In the genomic region with DNA sequence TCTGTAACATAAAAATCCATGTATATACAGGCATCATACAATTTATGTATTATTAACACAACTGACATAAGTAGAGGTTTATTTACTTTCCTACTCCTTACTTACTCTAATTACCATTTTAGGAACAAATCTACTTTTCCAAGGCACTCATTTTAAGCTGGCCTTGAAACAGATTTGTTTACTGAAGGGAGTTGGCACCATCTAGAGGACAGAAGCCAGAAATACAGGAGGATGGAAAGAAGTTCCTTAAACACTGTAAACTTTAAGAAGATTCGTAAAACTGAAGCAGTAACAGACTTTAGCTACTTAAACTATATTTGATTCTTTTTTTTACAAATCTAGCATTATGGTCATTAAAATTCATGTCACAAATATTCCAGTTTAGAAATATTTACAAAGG, we compare ENCODE assay signal across 10 mouse cellular contexts. TPM values are rescaled to one million over a fixed set of nuclear protein-coding genes. Genes with fewer than 3 reads are reported as not detected.
DNase-seq lines count a peak whose midpoint lies in the region; ATAC-seq lines count a peak whose summit lies in the region.
"Had no signal": no experiment of that assay in that cellular context is flagged by ENCODE, and none has a peak within 500 bp of the region (broad histone marks: within the 10 kb centered on the region; RNA-seq: fewer than 3 reads in every experiment).

No protein-coding gene starts in this region.

- H3K9ac ChIP-seq in hindbrain, embryonic 13.5 days: no peak overlapping the region
- H3K9ac ChIP-seq: hindbrain, embryonic 15.5 days; neural tube, embryonic 12.5 days had no signal

- H3K27me3 ChIP-seq in hindbrain, embryonic 13.5 days: 0 out of 2 replicates have a peak, but pooled peaks cover 2% of the 10 kb centered on the region
- H3K27me3 ChIP-seq: hindbrain, embryonic 15.5 days; neural tube, embryonic 12.5 days had no signal

- H3K4me3 ChIP-seq in hindbrain, embryonic 13.5 days: no peak overlapping the region
- H3K4me3 ChIP-seq: hindbrain, embryonic 15.5 days; neural tube, embryonic 12.5 days had no signal

- no peak overlapping the region for H3K4me2 ChIP-seq in hindbrain, embryonic 13.5 days
- H3K4me2 ChIP-seq: hindbrain, embryonic 15.5 days; neural tube, embryonic 12.5 days had no signal

- DNase-seq in embryo, embryonic 10 days (ENCODE audit: low spot score): peak; percentile 76
- no peak for DNase-seq in embryo, embryonic 9.5 days (ENCODE audit: extremely low spot score)
- DNase-seq in left cerebral cortex, postnatal 10 days (ENCODE audit: extremely low spot score in 1 of 2, low spot score in 2 of 2): peak; percentile 22 to 46
- DNase-seq in left cerebral cortex, adult 11 months (ENCODE audit: low spot score): no peak
- peak; percentile 53 for DNase-seq in MEL-GATA-1-ER (ENCODE audit: extremely low read depth, low read depth)
- peak; percentile 81 for DNase-seq in induced T-regulatory cell, adult 2 months (ENCODE audit: low read depth)
- DNase-seq in spleen, postnatal 14 days (ENCODE audit: low spot score in 2 of 2): no peak

- H3K4me1 ChIP-seq in hindbrain, embryonic 13.5 days (replicated peaks): no peaks in the 10 kb centered on the region
- H3K4me1 ChIP-seq: hindbrain, embryonic 15.5 days; neural tube, embryonic 12.5 days had no signal

- 52% methylated on average over 1 of the region's 1 CpGs for WGBS in hindbrain, embryonic 13.5 days

- intact Hi-C loops in left cerebral cortex, postnatal 10 days (cut with DNase I): loop anchor here (2.0 to 10.0 kb wide), 2 partner anchors 35 to 311 kb away; a partner anchor contains a TSS

- no peak overlapping the region for H3K27ac ChIP-seq in hindbrain, embryonic 13.5 days
- H3K27ac ChIP-seq: hindbrain, embryonic 15.5 days; neural tube, embryonic 12.5 days had no signal

- no peaks in the 10 kb centered on the region for H3K9me3 ChIP-seq in hindbrain, embryonic 13.5 days
- H3K9me3 ChIP-seq: hindbrain, embryonic 15.5 days; neural tube, embryonic 12.5 days had no signal

- no peaks in the 10 kb centered on the region; the same call in 1 of the 2 replicates for H3K36me3 ChIP-seq in hindbrain, embryonic 13.5 days
- H3K36me3 ChIP-seq: hindbrain, embryonic 15.5 days; neural tube, embryonic 12.5 days had no signal

- no peak for ATAC-seq in hindbrain, embryonic 13.5 days (ENCODE audit: low FRiP score)

RNA-seq across cellular contexts. Expression of a gene that starts 8.5 kb away (rescaled TPM):
- 1 to 10 TPM; 4.7 to 6.2 TPM for total RNA-seq in left cerebral cortex, postnatal 10 days (2021)
- 4.0 and 5.4 TPM in 2 replicates for polyA plus RNA-seq in hindbrain, embryonic 13.5 days (2015; fragmentation: Nextera tagmentation; extraction: Ambion mirVana)

RNA-seq across cellular contexts. Expression of a gene that starts 29.2 kb away (rescaled TPM):
- total RNA-seq in left cerebral cortex, postnatal 10 days (2021): under 1 TPM; 0.32 to 0.61 TPM
- 0.40 and 0.67 TPM in 2 replicates for polyA plus RNA-seq in hindbrain, embryonic 13.5 days (2015; fragmentation: Nextera tagmentation; extraction: Ambion mirVana)

RNA-seq across cellular contexts. Expression of a gene that starts 30.7 kb away (rescaled TPM):
- 10 to 100 TPM; 19.9 to 23.4 TPM for total RNA-seq in left cerebral cortex, postnatal 10 days (2021)
- 22.5 and 23.2 TPM in 2 replicates for polyA plus RNA-seq in hindbrain, embryonic 13.5 days (2015; fragmentation: Nextera tagmentation; extraction: Ambion mirVana)

Comparison
In these comparisons a context has a peak if more than half of its experiments do, and no peak if none do; other contexts are left out.
1. DNase-seq: peak in embryo, embryonic 10 days (single experiment), left cerebral cortex, postnatal 10 days (2 of 2), MEL-GATA-1-ER (single experiment) and induced T-regulatory cell, adult 2 months (single experiment); none in embryo, embryonic 9.5 days (single experiment), left cerebral cortex, adult 11 months (single experiment) and spleen, postnatal 14 days (0 of 2).